Mouse (Mus musculus): Measurements from ENCODE around the gene Teddm2. TPM values are rescaled to one million over a fixed set of nuclear protein-coding genes. Genes with fewer than 3 reads are reported as not detected.
A peak's percentile ranks its signal among the peaks of the same experiment; 100 is the strongest.

The Teddm2 gene
- polyA plus RNA-seq, 2 experiments from 2014 or later, result 0.38 to 0.81 TPM

DNA sequence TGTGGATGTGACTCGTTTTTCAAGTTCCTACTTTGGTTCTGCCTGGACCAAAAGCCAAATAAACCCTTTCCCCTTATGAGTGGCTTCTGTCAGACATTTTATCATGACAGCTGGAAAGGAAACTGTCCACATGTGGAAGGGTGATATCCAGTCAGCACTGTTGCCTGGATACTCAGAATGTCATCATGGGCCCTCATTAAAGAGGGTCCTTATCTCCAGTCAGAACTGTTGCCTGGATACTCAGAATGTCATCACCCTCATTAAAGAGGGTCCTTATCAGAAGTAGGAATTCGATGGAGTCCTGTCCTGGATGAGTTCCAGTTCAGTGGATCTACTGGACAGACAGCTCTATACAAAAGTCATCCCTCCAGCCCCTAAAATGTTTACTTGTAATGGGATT is 85.8 kb downstream of the Teddm2 start:
- ATAC-seq, result no peak

DNA sequence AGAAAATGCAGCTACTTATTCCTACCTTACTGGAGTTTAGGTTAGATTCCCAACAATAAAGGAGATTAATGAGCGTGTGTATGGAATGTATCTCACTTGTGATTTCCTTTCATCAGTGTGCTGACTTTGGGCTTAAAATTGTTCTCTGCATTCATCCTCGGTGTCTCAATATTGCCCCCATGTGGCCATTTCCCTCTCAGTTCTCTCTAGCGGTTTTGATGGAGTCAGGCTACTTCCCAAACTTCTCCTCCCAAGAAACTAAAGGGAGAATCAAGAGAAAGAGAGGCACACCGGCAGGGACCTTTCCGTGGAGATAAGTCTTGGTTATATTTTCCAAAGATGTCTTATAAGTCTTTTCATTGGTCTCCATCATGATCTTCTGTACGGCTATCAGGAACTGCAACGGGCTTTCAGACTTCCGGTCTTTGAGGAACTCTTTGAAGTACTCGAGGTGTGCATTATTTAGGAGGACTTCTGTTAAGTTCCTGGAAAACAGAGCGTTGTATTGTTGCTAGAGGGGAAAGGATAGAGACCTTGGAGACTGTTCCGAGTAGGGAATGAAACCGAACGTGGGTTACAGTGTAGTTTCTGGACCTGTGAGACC is 92.5 kb downstream of the Teddm2 start:
- peak; percentile 89 for ATAC-seq

DNA sequence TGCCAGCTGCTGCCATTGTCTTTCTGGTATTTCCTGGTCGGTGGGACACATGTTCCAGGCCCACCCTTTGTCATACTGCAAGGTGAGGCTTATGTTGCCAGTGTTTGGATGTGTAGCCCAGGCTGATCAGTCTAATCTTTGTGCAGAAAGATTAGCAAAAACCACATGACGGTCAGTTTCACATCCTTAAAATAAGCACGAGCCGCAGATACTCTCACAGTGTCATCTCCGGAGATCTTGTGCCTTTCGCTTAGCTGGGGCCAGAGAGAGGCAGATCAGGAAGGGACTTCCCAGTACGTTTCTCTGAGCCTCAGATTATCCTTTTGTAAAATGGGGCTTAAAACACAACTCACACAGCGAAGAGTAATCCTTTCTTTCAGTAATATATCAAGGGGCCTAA is 96.5 kb downstream of the Teddm2 start:
- ATAC-seq, result no peak

GRCm38 (mm10) chr1:153802691-153803090 is 97.3 kb downstream of the Teddm2 start:
- no peak for ATAC-seq

Other genes with a start within 250 kb of the Teddm2 start
- under 1 TPM in 1 of 2 experiments, not detected in 1; 0.22 TPM for gene Rgs8, start 247.2 kb downstream of the Teddm2 start, polyA plus RNA-seq (2017; shearing (Covaris generic))
- 10 to 100 TPM; 10.9 to 46.2 TPM for gene Rgs16, start 159.9 kb downstream of the Teddm2 start, polyA plus RNA-seq (2017; shearing (Covaris generic))
- 10 to 100 TPM; 53.0 to 58.5 TPM for gene Rnasel, start 150.8 kb downstream of the Teddm2 start, polyA plus RNA-seq (2017; shearing (Covaris generic))
- under 1 TPM in 1 of 2 experiments, not detected in 1; 0.20 TPM for gene Rgsl1, start 56.1 kb downstream of the Teddm2 start, polyA plus RNA-seq (2017; shearing (Covaris generic))
- under 1 TPM in 1 of 2 experiments, not detected in 1; 0.20 TPM for gene Teddm1b, start 25.9 kb downstream of the Teddm2 start, polyA plus RNA-seq (2017; shearing (Covaris generic))
- gene Teddm1a, start 8.5 kb downstream of the Teddm2 start, polyA plus RNA-seq (2017; shearing (Covaris generic)), result under 1 TPM in 1 of 2 experiments, not detected in 1; 0.48 TPM
- 10 to 100 TPM; 29.7 to 36.7 TPM for gene Glul, start 284 bp downstream of the Teddm2 start, polyA plus RNA-seq (2017; shearing (Covaris generic))

Measured in CD4-positive, CD25-positive, alpha-beta regulatory T cell, adult 4 months (primary cell).